Mouse (Mus musculus) urinary bladder, postnatal 14 days (tissue): Measurements from ENCODE around the gene Ugt1a7c.

Source experiments
- DNase-seq: peaks from one replicate; pipeline ENCODE4 v3.0.0; 2021; ENCODE audit warnings: low spot score

Gene Ugt1a7c

GRCm38 (mm10) chr1:88240072-88240471, 145.2 kb downstream of the Ugt1a7c start:
- DNase-seq: no peak

GRCm38 (mm10) chr1:88240579-88240978, 145.7 kb downstream of the Ugt1a7c start:
- no peak for DNase-seq

- no peak for DNase-seq
These were observed 149.0 kb downstream of the Ugt1a7c start for GRCm38 (mm10) chr1:88243861-88244260.

GRCm38 (mm10) chr1:88245881-88246280, 151.0 kb downstream of the Ugt1a7c start:
- no peak for DNase-seq

- DNase-seq: no peak
These were observed 151.5 kb downstream of the Ugt1a7c start for GRCm38 (mm10) chr1:88246386-88246785.

- no peak for DNase-seq
These were observed 152.8 kb downstream of the Ugt1a7c start for GRCm38 (mm10) chr1:88247660-88248059.

- DNase-seq: no peak
These were observed 153.8 kb downstream of the Ugt1a7c start for GRCm38 (mm10) chr1:88248658-88249057.

- no peak for DNase-seq
These were observed 154.7 kb downstream of the Ugt1a7c start for GRCm38 (mm10) chr1:88249596-88249995.

- no peak for DNase-seq
These were observed 155.2 kb downstream of the Ugt1a7c start for GRCm38 (mm10) chr1:88250023-88250422.

GRCm38 (mm10) chr1:88253106-88253505, 158.2 kb downstream of the Ugt1a7c start:
- DNase-seq: no peak

- no peak for DNase-seq
These were observed 158.7 kb downstream of the Ugt1a7c start for GRCm38 (mm10) chr1:88253540-88253939.

GRCm38 (mm10) chr1:88254793-88255465, 160.1 kb downstream of the Ugt1a7c start:
- no peak for DNase-seq

GRCm38 (mm10) chr1:88255466-88255857, 160.6 kb downstream of the Ugt1a7c start:
- no peak for DNase-seq

- DNase-seq: no peak
These were observed 161.3 kb downstream of the Ugt1a7c start for GRCm38 (mm10) chr1:88255989-88256754.

GRCm38 (mm10) chr1:88256886-88257663, 162.2 kb downstream of the Ugt1a7c start:
- no peak for DNase-seq

GRCm38 (mm10) chr1:88257681-88258080, 162.8 kb downstream of the Ugt1a7c start:
- DNase-seq: no peak

GRCm38 (mm10) chr1:88258361-88258760, 163.5 kb downstream of the Ugt1a7c start:
- no peak for DNase-seq

- peak; percentile 78 for DNase-seq
These were observed 164.2 kb downstream of the Ugt1a7c start for GRCm38 (mm10) chr1:88258881-88259642.

GRCm38 (mm10) chr1:88259643-88260024, 164.8 kb downstream of the Ugt1a7c start:
- no peak for DNase-seq

- peak; percentile 72 for DNase-seq
These were observed 165.3 kb downstream of the Ugt1a7c start for GRCm38 (mm10) chr1:88260114-88260513.

- DNase-seq: no peak
These were observed 165.9 kb downstream of the Ugt1a7c start for GRCm38 (mm10) chr1:88260604-88261377.
